Mouse (Mus musculus): Measurements from ENCODE around the gene Arrdc5. TPM values are rescaled to one million over a fixed set of nuclear protein-coding genes. Genes with fewer than 3 reads are reported as not detected.

Arrdc5 gene
- total and polyA plus RNA-seq, 2 experiments from 2014 or later, result not detected

GRCm38 (mm10) chr17:56276643-56277566 lies 23.2 kb downstream of the Arrdc5 start, which contains the start of gene Ticam1:
Ticam1 (minus strand) TSS chr17:56276786.
- H3K36me3 ChIP-seq (replicated peaks; ENCODE audit: control insufficient read depth, insufficient read depth, low read length), result peaks cover 42% of the 10 kb centered on the region
- peak within 1 kb of the TSS; percentile 86 for H3K9ac ChIP-seq (replicated peaks; ENCODE audit: low read depth, low read length)
- peaks cover 23% of the 10 kb centered on the region; the same call in 1 of the 2 replicates for H3K4me1 ChIP-seq (ENCODE audit: control insufficient read depth, insufficient read depth)

GRCm38 (mm10) chr17:56275842-56276480 lies 24.1 kb downstream of the Arrdc5 start:
- peaks cover 42% of the 10 kb centered on the region for H3K36me3 ChIP-seq (replicated peaks; ENCODE audit: control insufficient read depth, insufficient read depth, low read length)
- 15% methylated on average over 5 of the region's 5 CpGs for WGBS
- ATAC-seq (ENCODE audit: insufficient read depth, low read depth), result peak; percentile 42

More at GRCm38 (mm10) chr17:56276643-56277566, 23.2 kb downstream of the Arrdc5 start, which contains the start of gene Ticam1:
- ATAC-seq (ENCODE audit: insufficient read depth, low read depth) (peak; percentile 95), DNase-seq (ENCODE audit: low spot score) (peak; percentile 99)
- no peaks in the 10 kb centered on the region for H3K27me3 ChIP-seq (ENCODE audit: control insufficient read depth, insufficient read depth, low read length)
- H3K4me3 ChIP-seq (ENCODE audit: low read depth, low read length), result peak within 1 kb of the TSS; percentile 71
- H3K4me2 ChIP-seq (ENCODE audit: low read depth, low read length), result peak within 1 kb of the TSS; percentile 80
- peak; percentile 39 for TF ChIP-seq CTCF (IDR thresholded peaks at IDR 0.05; ENCODE audit: low read depth)
- peak; percentile 97 for TF ChIP-seq EP300 (IDR thresholded peaks at IDR 0.05; ENCODE audit: low read depth)
- 3% methylated on average over 18 of the region's 21 CpGs for WGBS
- H3K9me3 ChIP-seq (replicated peaks; ENCODE audit: control insufficient read depth, low read length), result no peaks in the 10 kb centered on the region
- H3K27ac ChIP-seq (ENCODE audit: low read depth), result peak within 1 kb of the TSS; percentile 91

GRCm38 (mm10) chr17:56273986-56274385 lies 26.1 kb downstream of the Arrdc5 start:
- ATAC-seq (ENCODE audit: insufficient read depth, low read depth) (no peak), DNase-seq (ENCODE audit: low spot score) (no peak)
- TF ChIP-seq EP300 (IDR thresholded peaks at IDR 0.05; ENCODE audit: low read depth) (no peak), CTCF (IDR thresholded peaks at IDR 0.05; ENCODE audit: low read depth) (no peak)
- no peaks in the 10 kb centered on the region for H3K9me3 ChIP-seq (replicated peaks; ENCODE audit: control insufficient read depth, low read length)
- H3K4me3 ChIP-seq (ENCODE audit: low read depth, low read length), result no peak overlapping the region
- 80% methylated on average over 5 of the region's 5 CpGs for WGBS
- H3K27me3 ChIP-seq (ENCODE audit: control insufficient read depth, insufficient read depth, low read length), result no peaks in the 10 kb centered on the region
- peaks cover 42% of the 10 kb centered on the region for H3K36me3 ChIP-seq (replicated peaks; ENCODE audit: control insufficient read depth, insufficient read depth, low read length)
- H3K4me1 ChIP-seq (ENCODE audit: control insufficient read depth, insufficient read depth), result peaks cover 26% of the 10 kb centered on the region; the same call in 1 of the 2 replicates
- H3K9ac ChIP-seq (replicated peaks; ENCODE audit: low read depth, low read length), result no peak overlapping the region
- no peak overlapping the region; the same call in 1 of the 2 replicates for H3K27ac ChIP-seq (ENCODE audit: low read depth)
- H3K4me2 ChIP-seq (ENCODE audit: low read depth, low read length), result no peak overlapping the region

More at GRCm38 (mm10) chr17:56275842-56276480, 24.1 kb downstream of the Arrdc5 start:
- Histone ChIP-seq H3K4me1 (ENCODE audit: control insufficient read depth, insufficient read depth) (peaks cover 23% of the 10 kb centered on the region; the same call in 1 of the 2 replicates), H3K27me3 (ENCODE audit: control insufficient read depth, insufficient read depth, low read length) (no peaks in the 10 kb centered on the region), H3K9me3 (replicated peaks; ENCODE audit: control insufficient read depth, low read length) (no peaks in the 10 kb centered on the region), H3K4me2 (ENCODE audit: low read depth, low read length) (peak overlapping the region; percentile 80), H3K9ac (replicated peaks; ENCODE audit: low read depth, low read length) (peak overlapping the region; percentile 86), H3K4me3 (ENCODE audit: low read depth, low read length) (peak overlapping the region; percentile 71), H3K27ac (ENCODE audit: low read depth) (peak overlapping the region; percentile 91)
- peak; percentile 44 for DNase-seq (ENCODE audit: low spot score)
- TF ChIP-seq CTCF (IDR thresholded peaks at IDR 0.05; ENCODE audit: low read depth), result no peak
- TF ChIP-seq EP300 (IDR thresholded peaks at IDR 0.05; ENCODE audit: low read depth), result no peak

GRCm38 (mm10) chr17:56273482-56273881 lies 26.6 kb downstream of the Arrdc5 start:
- 73% methylated on average over 7 of the region's 7 CpGs for WGBS
- Histone ChIP-seq H3K9me3 (replicated peaks; ENCODE audit: control insufficient read depth, low read length) (no peaks in the 10 kb centered on the region), H3K27me3 (ENCODE audit: control insufficient read depth, insufficient read depth, low read length) (no peaks in the 10 kb centered on the region), H3K9ac (replicated peaks; ENCODE audit: low read depth, low read length) (no peak overlapping the region), H3K4me2 (ENCODE audit: low read depth, low read length) (no peak overlapping the region), H3K4me3 (ENCODE audit: low read depth, low read length) (no peak overlapping the region), H3K36me3 (replicated peaks; ENCODE audit: control insufficient read depth, insufficient read depth, low read length) (peaks cover 37% of the 10 kb centered on the region), H3K27ac (ENCODE audit: low read depth) (peak overlapping the region; percentile 23; the same call in 1 of the 2 replicates), H3K4me1 (ENCODE audit: control insufficient read depth, insufficient read depth) (peaks cover 26% of the 10 kb centered on the region; the same call in 1 of the 2 replicates)
- DNase-seq (ENCODE audit: low spot score), result no peak
- TF ChIP-seq CTCF (IDR thresholded peaks at IDR 0.05; ENCODE audit: low read depth) (no peak), EP300 (IDR thresholded peaks at IDR 0.05; ENCODE audit: low read depth) (no peak)
- no peak for ATAC-seq (ENCODE audit: insufficient read depth, low read depth)

- Histone ChIP-seq H3K4me2 (ENCODE audit: low read depth, low read length) (no peak overlapping the region), H3K36me3 (replicated peaks; ENCODE audit: control insufficient read depth, insufficient read depth, low read length) (peaks cover 33% of the 10 kb centered on the region), H3K4me3 (ENCODE audit: low read depth, low read length) (no peak overlapping the region), H3K27me3 (ENCODE audit: control insufficient read depth, insufficient read depth, low read length) (no peaks in the 10 kb centered on the region), H3K4me1 (ENCODE audit: control insufficient read depth, insufficient read depth) (peaks cover 20% of the 10 kb centered on the region; the same call in 1 of the 2 replicates), H3K27ac (ENCODE audit: low read depth) (no peak overlapping the region), H3K9ac (replicated peaks; ENCODE audit: low read depth, low read length) (no peak overlapping the region), H3K9me3 (replicated peaks; ENCODE audit: control insufficient read depth, low read length) (no peaks in the 10 kb centered on the region)
- TF ChIP-seq CTCF (IDR thresholded peaks at IDR 0.05; ENCODE audit: low read depth), result no peak
- TF ChIP-seq EP300 (IDR thresholded peaks at IDR 0.05; ENCODE audit: low read depth), result no peak
- WGBS, result 70% methylated on average over 3 of the region's 3 CpGs
- no peak for DNase-seq (ENCODE audit: low spot score)
- ATAC-seq (ENCODE audit: insufficient read depth, low read depth), result no peak
Measured at GRCm38 (mm10) chr17:56272644-56273043, 27.4 kb downstream of the Arrdc5 start.
